Mouse (Mus musculus) lung, embryonic 14.5 days (tissue): Measurements from ENCODE around the gene Arhgap27. TPM values are rescaled to one million over a fixed set of nuclear protein-coding genes. Genes with fewer than 3 reads are reported as not detected.

ENCODE experiments used
- ATAC-seq: fragments of 200-750 bp; cut with Nextera tagmentation; 2 replicates; pipeline ENCODE4 v1.8.0; 2017; ENCODE audit warnings: mild to moderate bottlenecking, moderate TSS enrichment, moderate library complexity; ENCODE audit not compliant: insufficient read depth
- DNase-seq: peaks from one replicate; pipeline ENCODE4 v3.0.0-alpha.2; 2015
- H3K27ac ChIP-seq: fragments of 300-500 bp; sonication (generic); 2 replicates; pipeline ENCODE4 v1.5.1; 2014; ENCODE audit warnings: low read depth, mild to moderate bottlenecking, moderate library complexity
- H3K27me3 ChIP-seq: fragments of 300-500 bp; sonication (generic); 2 replicates; pipeline ENCODE4 v1.6.1; 2014; ENCODE audit warnings: low read length, control low read depth; ENCODE audit not compliant: insufficient read depth
- H3K36me3 ChIP-seq: fragments of 300-500 bp; sonication (generic); 2 replicates; pipeline ENCODE4 v1.6.1; 2014; ENCODE audit warnings: control low read depth; ENCODE audit not compliant: insufficient read depth
- H3K4me1 ChIP-seq: fragments of 300-500 bp; sonication (generic); 2 replicates; pipeline ENCODE4 v1.6.1; 2014; ENCODE audit warnings: antibody characterized with exemption, control low read depth; ENCODE audit not compliant: insufficient read depth
- H3K4me2 ChIP-seq: fragments of 300-500 bp; sonication (generic); 2 replicates; pipeline ENCODE4 v1.6.1; 2014; ENCODE audit warnings: mild to moderate bottlenecking
- H3K4me3 ChIP-seq: fragments of 300-500 bp; sonication (generic); 2 replicates; pipeline ENCODE4 v1.5.1; 2014; ENCODE audit warnings: low read depth, low read length
- H3K9ac ChIP-seq: fragments of 300-500 bp; sonication (generic); 2 replicates; pipeline ENCODE4 v1.6.1; 2014
- H3K9me3 ChIP-seq: fragments of 300-500 bp; sonication (generic); 2 replicates; pipeline ENCODE4 v1.6.1; 2016; ENCODE audit warnings: low read depth, low read length, control low read depth
- CTCF ChIP-seq: IDR thresholded peaks from 2 replicates; pipeline ENCODE4 v1.5.1; 2016; ENCODE audit warnings: antibody characterized with exemption, low read depth
- WGBS: fragments of 180-500 bp; shearing (Covaris S2); extraction: QIAGEN DNeasy Blood & Tissue Kit; methylation state at CpG from one replicate; pipeline ENCODE4 v1.1.7; 2014; 5-methylcytosine and 5-hydroxymethylcytosine counted together
- polyA plus RNA-seq: library from polyadenylated mRNA; unstranded; fragments of >200 nt; fragmentation: Nextera tagmentation; extraction: Ambion mirVana; gene quantifications from 2 replicates; pipeline ENCODE4 v1.2.1, GENCODE M21; 2014

Gene Arhgap27
- polyA plus RNA-seq, 1 experiment from 2014 or later, result 20.6 TPM

GRCm38 (mm10) chr11:103396682-103397081 lies 33.2 kb upstream of the Arhgap27 start:
- no peak for ATAC-seq
- Histone ChIP-seq H3K36me3 (peaks cover 43% of the 10 kb centered on the region), H3K27ac (no peak overlapping the region), H3K4me1 (no peaks in the 10 kb centered on the region), H3K4me2 (no peak overlapping the region), H3K9me3 (no peaks in the 10 kb centered on the region), H3K27me3 (no peaks in the 10 kb centered on the region), H3K9ac (no peak overlapping the region), H3K4me3 (no peak overlapping the region)
- 95% methylated on average over 4 of the region's 4 CpGs for WGBS
- TF ChIP-seq CTCF, result no peak
- DNase-seq, result no peak

GRCm38 (mm10) chr11:103396236-103396635 lies 32.7 kb upstream of the Arhgap27 start:
- H3K9me3 ChIP-seq, result no peaks in the 10 kb centered on the region
- DNase-seq (no peak), ATAC-seq (no peak)
- H3K9ac ChIP-seq, result no peak overlapping the region
- no peaks in the 10 kb centered on the region for H3K27me3 ChIP-seq
- TF ChIP-seq CTCF, result no peak
- no peaks in the 10 kb centered on the region for H3K4me1 ChIP-seq
- no peak overlapping the region for H3K4me2 ChIP-seq
- no peak overlapping the region for H3K4me3 ChIP-seq
- H3K36me3 ChIP-seq, result peaks cover 43% of the 10 kb centered on the region
- H3K27ac ChIP-seq, result no peak overlapping the region
- 99% methylated on average over 4 of the region's 4 CpGs for WGBS

- Histone ChIP-seq H3K9ac (no peak overlapping the region), H3K36me3 (peaks cover 43% of the 10 kb centered on the region), H3K4me1 (no peaks in the 10 kb centered on the region), H3K27me3 (no peaks in the 10 kb centered on the region), H3K4me3 (no peak overlapping the region), H3K9me3 (no peaks in the 10 kb centered on the region), H3K27ac (no peak overlapping the region), H3K4me2 (no peak overlapping the region)
- DNase-seq (no peak), ATAC-seq (no peak)
- WGBS, result 85% methylated on average over 7 of the region's 7 CpGs
- no peak for TF ChIP-seq CTCF
Measured at GRCm38 (mm10) chr11:103394604-103395003, 31.1 kb upstream of the Arhgap27 start.

- 88% methylated on average over 7 of the region's 7 CpGs for WGBS
- peaks cover 45% of the 10 kb centered on the region for H3K36me3 ChIP-seq
- no peaks in the 10 kb centered on the region for H3K9me3 ChIP-seq
- H3K4me1 ChIP-seq, result no peaks in the 10 kb centered on the region
- TF ChIP-seq CTCF, result no peak
- no peak overlapping the region for H3K4me3 ChIP-seq
- no peak overlapping the region for H3K9ac ChIP-seq
- H3K27me3 ChIP-seq, result no peaks in the 10 kb centered on the region
- no peak overlapping the region for H3K4me2 ChIP-seq
- no peak overlapping the region for H3K27ac ChIP-seq
- ATAC-seq (no peak), DNase-seq (no peak)
Measured at GRCm38 (mm10) chr11:103394025-103394424, 30.5 kb upstream of the Arhgap27 start.

- Histone ChIP-seq H3K9me3 (no peaks in the 10 kb centered on the region), H3K27ac (peak overlapping the region; percentile 55; the same call in 1 of the 2 replicates), H3K9ac (no peak overlapping the region), H3K4me2 (no peak overlapping the region; the same call in 1 of the 2 replicates), H3K4me1 (no peaks in the 10 kb centered on the region; the same call in none of the 2 replicates), H3K4me3 (no peak overlapping the region), H3K36me3 (peaks cover 13% of the 10 kb centered on the region; the same call in 1 of the 2 replicates), H3K27me3 (no peaks in the 10 kb centered on the region)
- peak; percentile 45 for DNase-seq
- no peak for TF ChIP-seq CTCF
- ATAC-seq, result peak; percentile 69; the same call in 1 of the 2 replicates
- WGBS, result 36% methylated on average over 7 of the region's 7 CpGs
Measured at GRCm38 (mm10) chr11:103387870-103388526, 24.5 kb upstream of the Arhgap27 start.

- Histone ChIP-seq H3K9me3 (no peaks in the 10 kb centered on the region), H3K9ac (no peak overlapping the region), H3K27me3 (no peaks in the 10 kb centered on the region), H3K36me3 (peaks cover 10% of the 10 kb centered on the region; the same call in 1 of the 2 replicates), H3K4me2 (no peak overlapping the region), H3K4me1 (no peaks in the 10 kb centered on the region; the same call in none of the 2 replicates), H3K27ac (peak overlapping the region; percentile 10; the same call in 1 of the 2 replicates), H3K4me3 (no peak overlapping the region)
- no peak for TF ChIP-seq CTCF
- 64% methylated on average over 9 of the region's 9 CpGs for WGBS
- ATAC-seq, result no peak
- no peak for DNase-seq
Measured at GRCm38 (mm10) chr11:103386827-103387226, 23.3 kb upstream of the Arhgap27 start.

GRCm38 (mm10) chr11:103381956-103382613 lies 18.6 kb upstream of the Arhgap27 start:
- WGBS, result 54% methylated on average over 5 of the region's 5 CpGs
- Histone ChIP-seq H3K27me3 (no peaks in the 10 kb centered on the region), H3K4me2 (no peak overlapping the region), H3K4me1 (no peaks in the 10 kb centered on the region; the same call in 1 of the 2 replicates), H3K27ac (peak overlapping the region; percentile 58; the same call in 1 of the 2 replicates), H3K4me3 (no peak overlapping the region), H3K9ac (no peak overlapping the region), H3K36me3 (peaks cover 28% of the 10 kb centered on the region; the same call in 1 of the 2 replicates), H3K9me3 (no peaks in the 10 kb centered on the region)
- peak; percentile 70 for ATAC-seq
- peak; percentile 69 for DNase-seq
- no peak for TF ChIP-seq CTCF
